Mouse (Mus musculus) small intestine, adult 2 months (tissue): Measurements from ENCODE around the gene Zfp184.

ENCODE experiments used
- CTCF ChIP-seq: fragments of 200-500 bp; IDR thresholded peaks from 2 replicates; pipeline ENCODE4 v1.5.1; 2012; ENCODE audit warnings: low read depth, mild to moderate bottlenecking, control low read depth, inconsistent platforms, low read length, moderate library complexity, mixed read lengths; ENCODE audit not compliant: insufficient replicate concordance, insufficient read length; ENCODE audit errors: extremely low read depth
- POLR2A ChIP-seq: fragments of 200-500 bp; IDR thresholded peaks from 2 replicates; pipeline ENCODE4 v1.6.1; 2012; ENCODE audit warnings: low read depth, mild to moderate bottlenecking, control low read depth, inconsistent platforms, low read length, moderate library complexity

- TF ChIP-seq CTCF, result no peak
- TF ChIP-seq POLR2A, result no peak
Observed at GRCm38 (mm10) chr13:21935833-21936232, 9.1 kb upstream of the Zfp184 start.
